Mouse (Mus musculus): ENCODE measurements around the gene Sun2. TPM values are rescaled to one million over a fixed set of nuclear protein-coding genes. Genes with fewer than 3 reads are reported as not detected.

Gene Sun2
- polyA plus RNA-seq, 1 experiment from 2014 or later = 5.5 TPM

- WGBS = 91% methylated on average over 6 of the region's 6 CpGs
- peak overlapping the region; percentile 35; the same call in 1 of the 2 replicates for H3K9ac ChIP-seq (replicated peaks)
- ATAC-seq (ENCODE audit: low FRiP score) = no peak
These were observed 59.2 kb downstream of the Sun2 start for GRCm38 (mm10) chr15:79683146-79683545.

GRCm38 (mm10) chr15:79681973-79682372 lies 60.4 kb downstream of the Sun2 start:
- no peak overlapping the region for H3K4me3 ChIP-seq (replicated peaks)
- H3K36me3 ChIP-seq = peaks cover under 1% of the 10 kb centered on the region; the same call in 1 of the 2 replicates
- H3K27me3 ChIP-seq (replicated peaks) = no peaks in the 10 kb centered on the region
- no peaks in the 10 kb centered on the region for H3K9me3 ChIP-seq (replicated peaks)
- H3K27ac ChIP-seq (replicated peaks) = no peak overlapping the region
- 93% methylated on average over 4 of the region's 4 CpGs for WGBS
- no peak overlapping the region for H3K4me2 ChIP-seq
- ATAC-seq (ENCODE audit: low FRiP score) = no peak
- H3K9ac ChIP-seq (replicated peaks) = no peak overlapping the region
- peaks cover 54% of the 10 kb centered on the region for H3K4me1 ChIP-seq

More at GRCm38 (mm10) chr15:79683146-79683545, 59.2 kb downstream of the Sun2 start:
- no peak overlapping the region for H3K27ac ChIP-seq (replicated peaks)
- H3K4me2 ChIP-seq = no peak overlapping the region
- H3K4me1 ChIP-seq = peaks cover 55% of the 10 kb centered on the region
- H3K4me3 ChIP-seq (replicated peaks) = no peak overlapping the region
- H3K36me3 ChIP-seq = no peaks in the 10 kb centered on the region
- H3K9me3 ChIP-seq (replicated peaks) = no peaks in the 10 kb centered on the region
- H3K27me3 ChIP-seq (replicated peaks) = no peaks in the 10 kb centered on the region

GRCm38 (mm10) chr15:79677936-79678335 lies 64.4 kb downstream of the Sun2 start:
- Histone ChIP-seq H3K27ac (replicated peaks) (no peak overlapping the region), H3K4me3 (replicated peaks) (no peak overlapping the region), H3K4me1 (peaks cover 17% of the 10 kb centered on the region), H3K36me3 (peaks cover 38% of the 10 kb centered on the region), H3K9ac (replicated peaks) (no peak overlapping the region), H3K4me2 (no peak overlapping the region), H3K9me3 (replicated peaks) (no peaks in the 10 kb centered on the region), H3K27me3 (replicated peaks) (no peaks in the 10 kb centered on the region)
- 79% methylated on average over 2 of the region's 2 CpGs for WGBS
- no peak for ATAC-seq (ENCODE audit: low FRiP score)

Other genes with a start within 250 kb of the Sun2 start
- not detected in 2 replicates for gene Kcnj4, start 237.3 kb downstream of the Sun2 start, polyA plus RNA-seq (2015; fragmentation: Nextera tagmentation; extraction: Ambion mirVana)
- gene Kdelr3, start 226.1 kb downstream of the Sun2 start, polyA plus RNA-seq (2015; fragmentation: Nextera tagmentation; extraction: Ambion mirVana) = 18.5 and 23.9 TPM in 2 replicates
- 47.9 and 49.6 TPM in 2 replicates for gene Ddx17, start 195.8 kb downstream of the Sun2 start, polyA plus RNA-seq (2015; fragmentation: Nextera tagmentation; extraction: Ambion mirVana)
- 1.0 and 1.8 TPM in 2 replicates for gene Dmc1, start 137.4 kb downstream of the Sun2 start, polyA plus RNA-seq (2015; fragmentation: Nextera tagmentation; extraction: Ambion mirVana)
- gene Fam227a, start 83.6 kb downstream of the Sun2 start, polyA plus RNA-seq (2015; fragmentation: Nextera tagmentation; extraction: Ambion mirVana) = 3.0 and 3.7 TPM in 2 replicates
- 85.0 and 94.6 TPM in 2 replicates for gene Cby1, start 83.3 kb downstream of the Sun2 start, polyA plus RNA-seq (2015; fragmentation: Nextera tagmentation; extraction: Ambion mirVana)
- gene Tomm22, start 71.7 kb downstream of the Sun2 start, polyA plus RNA-seq (2015; fragmentation: Nextera tagmentation; extraction: Ambion mirVana) = 231 and 246 TPM in 2 replicates
- gene Josd1, start 54.6 kb downstream of the Sun2 start, polyA plus RNA-seq (2015; fragmentation: Nextera tagmentation; extraction: Ambion mirVana) = 20.6 and 21.8 TPM in 2 replicates
- 43.2 and 44.0 TPM in 2 replicates for gene Gtpbp1, start 51.7 kb downstream of the Sun2 start, polyA plus RNA-seq (2015; fragmentation: Nextera tagmentation; extraction: Ambion mirVana)
- gene Dnal4, start 35.3 kb upstream of the Sun2 start, polyA plus RNA-seq (2015; fragmentation: Nextera tagmentation; extraction: Ambion mirVana) = 58.4 and 63.7 TPM in 2 replicates
- gene Nptxr, start 62.2 kb upstream of the Sun2 start, polyA plus RNA-seq (2015; fragmentation: Nextera tagmentation; extraction: Ambion mirVana) = 39.9 and 49.0 TPM in 2 replicates
- 0.42 and 0.72 TPM in 2 replicates for gene Npcd, start 91.7 kb upstream of the Sun2 start, polyA plus RNA-seq (2015; fragmentation: Nextera tagmentation; extraction: Ambion mirVana)
- 53.1 and 64.3 TPM in 2 replicates for gene Cbx6, start 92.2 kb upstream of the Sun2 start, polyA plus RNA-seq (2015; fragmentation: Nextera tagmentation; extraction: Ambion mirVana)
- gene Apobec3, start 149.1 kb upstream of the Sun2 start, polyA plus RNA-seq (2015; fragmentation: Nextera tagmentation; extraction: Ambion mirVana) = 4.8 and 44.4 TPM in 2 replicates
- 4.1 and 4.6 TPM in 2 replicates for gene Cbx7, start 228.6 kb upstream of the Sun2 start, polyA plus RNA-seq (2015; fragmentation: Nextera tagmentation; extraction: Ambion mirVana)

All from neural tube, embryonic 15.5 days (tissue).